Mouse (Mus musculus) hindbrain, embryonic 13.5 days (tissue): ENCODE data around the gene G6pd2. TPM values are rescaled to one million over a fixed set of nuclear protein-coding genes. Genes with fewer than 3 reads are reported as not detected.

Source experiments
- ATAC-seq: fragments of 200-750 bp; cut with Nextera tagmentation; 2 replicates; pipeline ENCODE4 v1.8.0; 2017; ENCODE audit warnings: moderate TSS enrichment; ENCODE audit not compliant: low FRiP score
- H3K27ac ChIP-seq: fragments of 300-500 bp; sonication (generic); 2 replicates; pipeline ENCODE4 v1.5.1; 2015; ENCODE audit warnings: inconsistent platforms, mild to moderate bottlenecking, moderate library complexity
- H3K27me3 ChIP-seq: fragments of 300-500 bp; sonication (generic); 2 replicates; pipeline ENCODE4 v1.6.1; 2015; ENCODE audit warnings: mild to moderate bottlenecking, inconsistent platforms
- H3K36me3 ChIP-seq: fragments of 300-500 bp; sonication (generic); 2 replicates; pipeline ENCODE4 v1.6.1; 2015; ENCODE audit warnings: mild to moderate bottlenecking, inconsistent platforms
- H3K4me1 ChIP-seq: fragments of 300-500 bp; sonication (generic); replicated peaks from 2 replicates; pipeline ENCODE4 v1.6.1; 2015; ENCODE audit warnings: inconsistent platforms
- H3K4me2 ChIP-seq: fragments of 300-500 bp; sonication (generic); 2 replicates; pipeline ENCODE4 v1.6.1; 2015; ENCODE audit warnings: inconsistent platforms, mild to moderate bottlenecking, moderate library complexity
- H3K4me3 ChIP-seq: fragments of 300-500 bp; sonication (generic); 2 replicates; pipeline ENCODE4 v1.5.1; 2015; ENCODE audit warnings: mild to moderate bottlenecking, inconsistent platforms
- H3K9ac ChIP-seq: fragments of 300-500 bp; sonication (generic); 2 replicates; pipeline ENCODE4 v1.6.1; 2015; ENCODE audit warnings: mild to moderate bottlenecking, inconsistent platforms
- H3K9me3 ChIP-seq: fragments of 300-500 bp; sonication (generic); 2 replicates; pipeline ENCODE4 v1.6.1; 2016; ENCODE audit warnings: inconsistent platforms
- WGBS: fragments of 180-500 bp; shearing (Covaris S2); methylation state at CpG from one replicate; pipeline ENCODE4 v1.1.7; 2015; 5-methylcytosine and 5-hydroxymethylcytosine counted together
- polyA plus RNA-seq: library from polyadenylated mRNA; unstranded; fragments of >200 nt; fragmentation: Nextera tagmentation; extraction: Ambion mirVana; gene quantifications from 2 replicates; pipeline ENCODE4 v1.2.1, GENCODE M21; 2015

Gene G6pd2
- not detected in 2 replicates for polyA plus RNA-seq

GRCm38 (mm10) chr5:61808516-61808915 lies at the start of gene G6pd2:
G6pd2 (plus strand) TSS chr5:61808816.
- ATAC-seq: no peak
- Histone ChIP-seq H3K36me3 (no peaks in the 10 kb centered on the region), H3K9ac (no peak within 1 kb of the TSS), H3K4me1 (no peaks in the 10 kb centered on the region), H3K27ac (no peak within 1 kb of the TSS), H3K9me3 (peaks cover 4% of the 10 kb centered on the region; the same call in 1 of the 2 replicates), H3K4me3 (no peak within 1 kb of the TSS), H3K4me2 (no peak within 1 kb of the TSS), H3K27me3 (no peaks in the 10 kb centered on the region)
- 94% methylated on average over 2 of the region's 2 CpGs for WGBS

DNA sequence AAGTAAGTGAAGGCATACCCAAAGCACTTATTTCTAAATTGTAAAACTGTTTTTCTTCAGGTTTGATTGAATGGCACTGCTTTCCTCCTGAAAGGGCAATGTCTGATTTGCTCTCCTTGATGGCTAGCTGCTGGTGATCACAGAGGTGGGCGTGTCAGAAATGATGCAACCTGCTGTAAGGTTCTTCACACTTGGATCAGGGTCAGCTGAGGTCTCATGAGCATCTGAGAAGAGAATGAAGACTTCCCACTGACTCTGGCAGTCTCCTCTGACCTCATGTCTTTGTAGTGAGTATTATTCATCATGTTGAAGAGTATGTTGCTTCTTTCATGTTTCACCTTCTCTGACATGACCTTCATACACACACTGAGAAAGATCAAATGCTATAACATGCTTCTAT lies 44.4 kb upstream of the G6pd2 start:
- WGBS: 83% methylated on average over 1 of the region's 1 CpGs
- no peak overlapping the region for H3K4me2 ChIP-seq
- no peak overlapping the region for H3K9ac ChIP-seq
- H3K27ac ChIP-seq: no peak overlapping the region
- no peaks in the 10 kb centered on the region for H3K9me3 ChIP-seq
- H3K4me3 ChIP-seq: no peak overlapping the region
- no peak for ATAC-seq
- no peaks in the 10 kb centered on the region for H3K4me1 ChIP-seq
- H3K36me3 ChIP-seq: no peaks in the 10 kb centered on the region
- no peaks in the 10 kb centered on the region for H3K27me3 ChIP-seq

GRCm38 (mm10) chr5:61832935-61833551 lies 24.4 kb downstream of the G6pd2 start:
- Histone ChIP-seq H3K4me1 (no peaks in the 10 kb centered on the region), H3K36me3 (no peaks in the 10 kb centered on the region), H3K27me3 (no peaks in the 10 kb centered on the region), H3K27ac (no peak overlapping the region), H3K9me3 (no peaks in the 10 kb centered on the region), H3K4me2 (no peak overlapping the region), H3K9ac (no peak overlapping the region), H3K4me3 (no peak overlapping the region)
- ATAC-seq: no peak

DNA sequence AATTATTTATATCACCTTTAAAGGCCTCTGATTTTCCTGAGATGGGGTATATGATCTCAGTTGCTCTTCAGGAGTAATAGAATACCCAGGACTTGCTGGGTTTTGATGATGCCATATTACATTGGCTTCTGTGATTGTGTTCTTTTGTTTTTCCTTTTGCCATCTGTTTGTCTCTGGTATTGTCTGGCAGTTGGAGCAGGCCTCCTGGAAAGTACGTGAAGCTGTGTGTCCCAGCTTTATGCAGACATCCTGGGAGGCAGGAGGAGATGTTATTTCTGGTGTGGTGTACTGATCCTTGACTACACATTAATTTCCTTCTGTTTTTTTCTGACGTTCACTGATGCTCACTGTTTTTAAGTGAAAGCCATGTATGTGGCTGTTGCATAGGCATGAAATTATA lies 35.3 kb downstream of the G6pd2 start:
- H3K36me3 ChIP-seq: no peaks in the 10 kb centered on the region
- ATAC-seq: no peak
- H3K9me3 ChIP-seq: no peaks in the 10 kb centered on the region
- H3K27ac ChIP-seq: no peak overlapping the region
- no peak overlapping the region for H3K4me3 ChIP-seq
- no peak overlapping the region for H3K4me2 ChIP-seq
- WGBS: 80% methylated on average over 2 of the region's 2 CpGs
- no peaks in the 10 kb centered on the region for H3K27me3 ChIP-seq
- H3K4me1 ChIP-seq: no peaks in the 10 kb centered on the region
- H3K9ac ChIP-seq: no peak overlapping the region
